Mouse (Mus musculus) C2C12 (cell line): ENCODE measurements around the gene Defb39. TPM values are rescaled to one million over a fixed set of nuclear protein-coding genes. Genes with fewer than 3 reads are reported as not detected.

Experiments
- H3K27me3 ChIP-seq: one replicate; pipeline ENCODE4 v1.6.1; 2011; ENCODE audit not compliant: control insufficient read depth, insufficient read depth, insufficient read length
- H3K36me3 ChIP-seq: one replicate; pipeline ENCODE4 v1.6.1; 2011; ENCODE audit not compliant: control insufficient read depth, insufficient read depth
- H3K4me3 ChIP-seq: one replicate; pipeline ENCODE4 v1.5.1; 2011; ENCODE audit warnings: mild to moderate bottlenecking, control low read depth; ENCODE audit not compliant: poor library complexity, insufficient read depth, severe bottlenecking
- H3K79me2 ChIP-seq: one replicate; pipeline ENCODE4 v1.6.1; 2011; ENCODE audit not compliant: control insufficient read depth, insufficient read depth
- H3K79me3 ChIP-seq: one replicate; pipeline ENCODE4 v1.6.1; 2011; ENCODE audit warnings: low read depth, control low read depth
- H3ac ChIP-seq: one replicate; pipeline ENCODE3; 2011; ENCODE audit warnings: low read depth; ENCODE audit not compliant: control insufficient read depth, insufficient read length
- CEBPB ChIP-seq: IDR thresholded peaks from one replicate; pipeline ENCODE4 v1.6.1; 2011; ENCODE audit warnings: low read depth, mild to moderate bottlenecking, control low read depth, moderate library complexity
- CTCF ChIP-seq: IDR thresholded peaks from one replicate; pipeline ENCODE4 v1.5.1; 2011; ENCODE audit not compliant: control insufficient read depth, insufficient read depth, insufficient read length
- FOSL1 ChIP-seq: IDR thresholded peaks from one replicate; pipeline ENCODE4 v1.8.0; 2011; ENCODE audit warnings: mild to moderate bottlenecking, low read length; ENCODE audit not compliant: poor library complexity, insufficient read depth, severe bottlenecking
- MAX ChIP-seq: IDR thresholded peaks from one replicate; pipeline ENCODE4 v1.6.1; 2011; ENCODE audit warnings: mild to moderate bottlenecking, control low read depth
- MYOD1 ChIP-seq: IDR thresholded peaks from one replicate; pipeline ENCODE4 v1.6.1; 2011; ENCODE audit warnings: low read depth; ENCODE audit not compliant: control insufficient read depth, insufficient read length
- MYOG ChIP-seq: IDR thresholded peaks from one replicate; pipeline ENCODE4 v1.6.1; 2011; ENCODE audit not compliant: control insufficient read depth, insufficient read length; ENCODE audit errors: extremely low read depth
- USF1 ChIP-seq: IDR thresholded peaks from one replicate; pipeline ENCODE4 v1.6.1; 2011; ENCODE audit warnings: low read depth, mild to moderate bottlenecking, control low read depth, moderate library complexity
- long read RNA-seq, 2 experiments: library from polyadenylated mRNA; unstranded; transcript quantifications; one replicate each; pipeline ENCODE4 v2.0.0; 2019 to 2020
- polyA plus RNA-seq: library from polyadenylated mRNA; unstranded; fragments of >200 nt; fragmentation: generic; extraction: Trizol; gene quantifications from one replicate; pipeline ENCODE4 v1.2.1, GENCODE M21; 2012; ENCODE audit warnings: missing spikeins

The Defb39 gene
- not detected for polyA plus RNA-seq
- long read RNA-seq, experiment 1: 0 reads
- long read RNA-seq, experiment 2: 0 reads

GRCm38 (mm10) chr8:19064710-19065109, at the start of gene Defb39:
Gene Defb39, minus strand, starts transcription at chr8:19064810.
- Histone ChIP-seq H3ac (no peak within 1 kb of the TSS), H3K79me3 (no peaks in the 10 kb centered on the region), H3K79me2 (no peaks in the 10 kb centered on the region), H3K36me3 (no peaks in the 10 kb centered on the region), H3K4me3 (no peak within 1 kb of the TSS), H3K27me3 (no peaks in the 10 kb centered on the region)
- no peak for TF ChIP-seq MYOG
- no peak for TF ChIP-seq MYOD1
- no peak for TF ChIP-seq CEBPB
- TF ChIP-seq USF1: no peak
- no peak for TF ChIP-seq MAX
- TF ChIP-seq FOSL1: no peak
- TF ChIP-seq CTCF: no peak

GRCm38 (mm10) chr8:19066013-19066412, 1.4 kb upstream of the Defb39 start:
- TF ChIP-seq FOSL1 (no peak), MYOD1 (no peak), CTCF (no peak), MAX (no peak), CEBPB (no peak)
- H3K79me2 ChIP-seq: no peaks in the 10 kb centered on the region
- no peaks in the 10 kb centered on the region for H3K36me3 ChIP-seq
- H3K27me3 ChIP-seq: no peaks in the 10 kb centered on the region
- H3K4me3 ChIP-seq: no peak overlapping the region
- no peak overlapping the region for H3ac ChIP-seq
- H3K79me3 ChIP-seq: no peaks in the 10 kb centered on the region

- Histone ChIP-seq H3K79me2 (no peaks in the 10 kb centered on the region), H3K36me3 (no peaks in the 10 kb centered on the region), H3K27me3 (no peaks in the 10 kb centered on the region), H3ac (no peak overlapping the region), H3K4me3 (no peak overlapping the region), H3K79me3 (no peaks in the 10 kb centered on the region)
- TF ChIP-seq MAX (no peak), USF1 (no peak), MYOG (no peak), CEBPB (no peak), CTCF (no peak), FOSL1 (no peak), MYOD1 (no peak)
Observed at GRCm38 (mm10) chr8:19062891-19063290, 1.7 kb downstream of the Defb39 start.

- Histone ChIP-seq H3K79me3 (no peaks in the 10 kb centered on the region), H3K27me3 (no peaks in the 10 kb centered on the region), H3ac (no peak overlapping the region), H3K36me3 (no peaks in the 10 kb centered on the region), H3K79me2 (no peaks in the 10 kb centered on the region), H3K4me3 (no peak overlapping the region)
- no peak for TF ChIP-seq FOSL1
- TF ChIP-seq MAX: no peak
- no peak for TF ChIP-seq USF1
- no peak for TF ChIP-seq MYOD1
- TF ChIP-seq CEBPB: no peak
- TF ChIP-seq MYOG: no peak
- TF ChIP-seq CTCF: no peak
Observed at GRCm38 (mm10) chr8:19045242-19045641, 19.4 kb downstream of the Defb39 start.

- H3K36me3 ChIP-seq: no peaks in the 10 kb centered on the region
- no peak within 1 kb of the TSS for H3K4me3 ChIP-seq
- no peaks in the 10 kb centered on the region for H3K79me2 ChIP-seq
- H3K79me3 ChIP-seq: no peaks in the 10 kb centered on the region
- no peak for TF ChIP-seq USF1
- no peak for TF ChIP-seq FOSL1
- no peak for TF ChIP-seq MYOD1
- no peak for TF ChIP-seq CTCF
- TF ChIP-seq MYOG: no peak
- no peak for TF ChIP-seq MAX
- no peaks in the 10 kb centered on the region for H3K27me3 ChIP-seq
- no peak within 1 kb of the TSS for H3ac ChIP-seq
Observed at GRCm38 (mm10) chr8:19026466-19026865, 38.1 kb downstream of the Defb39 start, which contains the start of gene Defb38. Gene Defb38, minus strand, starts transcription at chr8:19026566.

Other genes with a start within 250 kb of the Defb39 start
- gene Defb40, start 86.6 kb downstream of the Defb39 start, polyA plus RNA-seq: not detected
- gene Defb37, start 73.8 kb downstream of the Defb39 start, polyA plus RNA-seq: not detected
- gene Defb38, start 38.2 kb downstream of the Defb39 start, polyA plus RNA-seq: not detected
- gene Defb12, start 50.0 kb upstream of the Defb39 start, polyA plus RNA-seq: not detected
- gene Defb34, start 58.9 kb upstream of the Defb39 start, polyA plus RNA-seq: not detected
- gene Gm45826, start 76.0 kb upstream of the Defb39 start, polyA plus RNA-seq: not detected
- gene Defb14, start 129.5 kb upstream of the Defb39 start, polyA plus RNA-seq: not detected
- gene Defb4, start 133.9 kb upstream of the Defb39 start, polyA plus RNA-seq: not detected
- not detected for gene Defb6, start 160.7 kb upstream of the Defb39 start, polyA plus RNA-seq
- gene Defb46, start 175.1 kb upstream of the Defb39 start, polyA plus RNA-seq: not detected
- gene Defb5, start 182.8 kb upstream of the Defb39 start, polyA plus RNA-seq: not detected
- gene Defb3, start 228.6 kb upstream of the Defb39 start, polyA plus RNA-seq: not detected